Mouse (Mus musculus): Measurements from ENCODE around the gene Edc3. TPM values are rescaled to one million over a fixed set of nuclear protein-coding genes. Genes with fewer than 3 reads are reported as not detected.
"Not testable (repeated sequence)": the region's sequence is repeated elsewhere in the genome, so short reads cannot be mapped to it uniquely, and the experiment has no call there.

The Edc3 gene
- polyA plus RNA-seq, 1 experiment: 12.8 TPM

- Histone ChIP-seq H3K27ac (ENCODE audit: insufficient read depth, low read depth, low read length) (no peak overlapping the region), H3K4me1 (ENCODE audit: control insufficient read depth, insufficient read depth, low read length) (no peaks in the 10 kb centered on the region), H3K4me3 (ENCODE audit: insufficient read depth, low read length) (peak overlapping the region; percentile 27)
- TF ChIP-seq CTCF (IDR thresholded peaks at IDR 0.05; ENCODE audit: low read depth, low read length): no peak
- no peak for TF ChIP-seq POLR2A (IDR thresholded peaks at IDR 0.05; ENCODE audit: borderline replicate concordance, low read depth, low read length)
Observed at GRCm38 (mm10) chr9:57696380-57697285, 11.7 kb upstream of the Edc3 start.

DNA sequence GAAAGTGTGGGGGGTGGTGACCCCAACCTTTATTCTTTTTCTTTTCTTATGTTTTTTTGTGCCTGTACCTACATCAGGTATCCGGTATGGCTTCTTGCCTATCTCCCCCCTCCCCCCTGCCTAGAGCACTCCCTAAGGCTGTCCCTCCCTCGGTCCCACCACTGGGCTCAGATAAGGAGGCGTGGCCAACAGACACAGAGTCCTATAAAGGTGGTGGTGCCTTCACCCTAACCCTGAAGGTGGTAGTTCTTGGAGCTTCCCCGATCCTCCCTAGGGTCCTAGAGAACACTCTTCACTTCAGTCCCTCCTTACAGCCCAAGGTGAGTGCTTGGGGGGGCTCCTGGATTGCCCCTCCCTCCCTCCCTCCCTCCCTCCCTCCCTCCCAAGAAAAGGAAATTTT is 11.0 kb upstream of the Edc3 start:
- H3K4me3 ChIP-seq (ENCODE audit: insufficient read depth, low read length): no peak overlapping the region
- no peak for TF ChIP-seq CTCF (IDR thresholded peaks at IDR 0.05; ENCODE audit: low read depth, low read length)
- TF ChIP-seq POLR2A (IDR thresholded peaks at IDR 0.05; ENCODE audit: borderline replicate concordance, low read depth, low read length): no peak
- no peak overlapping the region for H3K27ac ChIP-seq (ENCODE audit: insufficient read depth, low read depth, low read length)
- no peaks in the 10 kb centered on the region for H3K4me1 ChIP-seq (ENCODE audit: control insufficient read depth, insufficient read depth, low read length)

GRCm38 (mm10) chr9:57698466-57699150 is 9.7 kb upstream of the Edc3 start:
- H3K4me1 ChIP-seq (ENCODE audit: control insufficient read depth, insufficient read depth, low read length): no peaks in the 10 kb centered on the region
- H3K27ac ChIP-seq (ENCODE audit: insufficient read depth, low read depth, low read length): no peak overlapping the region
- no peak overlapping the region for H3K4me3 ChIP-seq (ENCODE audit: insufficient read depth, low read length)
- no peak for TF ChIP-seq CTCF (IDR thresholded peaks at IDR 0.05; ENCODE audit: low read depth, low read length)
- TF ChIP-seq POLR2A (IDR thresholded peaks at IDR 0.05; ENCODE audit: borderline replicate concordance, low read depth, low read length): no peak

DNA sequence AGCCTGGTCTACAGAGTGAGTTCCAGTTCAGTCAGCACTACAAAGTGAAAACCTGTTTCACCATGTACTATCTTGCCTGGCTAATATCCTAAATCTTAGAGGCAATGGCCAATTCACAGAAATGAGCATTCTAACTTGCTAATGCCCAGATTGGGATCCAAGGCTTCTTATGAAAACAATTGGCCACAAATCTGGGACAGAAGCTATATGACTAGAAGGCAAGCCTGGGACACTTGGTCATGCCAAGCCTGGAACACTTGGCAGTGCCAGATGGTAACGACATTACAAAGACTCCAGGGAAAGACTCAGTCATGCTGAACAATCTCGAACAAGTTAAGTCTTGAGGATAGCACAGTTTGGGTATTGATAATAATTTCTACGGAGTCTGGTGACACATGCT is 1.8 kb upstream of the Edc3 start:
- no peak overlapping the region for H3K27ac ChIP-seq (ENCODE audit: insufficient read depth, low read depth, low read length)
- TF ChIP-seq POLR2A (IDR thresholded peaks at IDR 0.05; ENCODE audit: borderline replicate concordance, low read depth, low read length): no peak
- no peak overlapping the region for H3K4me3 ChIP-seq (ENCODE audit: insufficient read depth, low read length)
- H3K4me1 ChIP-seq (ENCODE audit: control insufficient read depth, insufficient read depth, low read length): peaks cover 2% of the 10 kb centered on the region

DNA sequence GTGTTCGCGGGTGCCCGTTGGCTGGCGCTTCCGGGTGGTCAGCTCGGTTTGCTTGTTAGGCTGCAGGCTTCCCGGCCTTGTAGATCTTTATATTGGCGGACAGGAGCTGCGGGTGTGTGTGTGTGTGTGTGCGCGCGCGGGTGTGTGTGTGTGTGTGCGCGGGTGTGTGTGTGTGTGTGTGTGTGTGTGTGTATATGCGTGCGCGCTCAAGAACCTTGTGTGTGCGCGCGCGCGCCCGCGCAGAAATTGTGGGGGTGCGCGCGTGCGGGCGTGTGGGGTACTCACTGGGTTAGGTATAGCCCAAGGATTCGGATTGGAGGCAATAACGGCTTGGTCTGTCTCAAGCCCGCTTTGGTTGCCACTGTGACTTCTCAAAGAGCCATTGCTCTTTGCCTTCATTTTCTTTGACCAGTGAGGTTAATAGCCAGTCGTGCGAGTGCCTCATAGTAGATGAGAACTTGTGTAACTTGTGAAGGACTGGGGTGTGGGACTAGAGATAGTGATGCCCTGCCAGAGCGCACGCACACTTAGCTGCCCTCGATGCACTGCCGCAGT is 457 bp downstream of the Edc3 start:
- H3K4me3 ChIP-seq (ENCODE audit: insufficient read depth, low read length): peak overlapping the region; percentile 88
- peak overlapping the region; percentile 29 for H3K27ac ChIP-seq (ENCODE audit: insufficient read depth, low read depth, low read length)
- TF ChIP-seq POLR2A (IDR thresholded peaks at IDR 0.05; ENCODE audit: borderline replicate concordance, low read depth, low read length) (no peak), CTCF (IDR thresholded peaks at IDR 0.05; ENCODE audit: low read depth, low read length) (no peak)
- peaks cover 2% of the 10 kb centered on the region for H3K4me1 ChIP-seq (ENCODE audit: control insufficient read depth, insufficient read depth, low read length)

DNA sequence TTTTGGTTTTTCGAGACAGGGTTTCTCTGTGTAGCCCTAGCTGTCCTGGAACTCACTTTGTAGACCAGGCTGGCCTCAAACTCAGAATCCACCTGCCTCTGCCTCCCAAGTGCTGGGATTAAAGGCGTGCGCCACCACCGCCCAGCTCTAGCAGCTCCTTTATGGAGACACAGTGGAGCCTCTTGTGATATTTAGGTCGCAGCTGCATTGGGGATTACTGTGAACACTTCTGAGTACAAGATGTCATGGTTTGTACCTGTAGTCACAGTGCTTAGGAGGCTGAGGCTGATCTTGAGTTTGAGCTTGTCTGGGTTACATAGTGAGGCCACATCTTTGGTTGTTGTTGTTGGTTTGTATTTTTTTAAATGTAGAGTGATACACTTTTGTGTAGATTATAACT is 1.9 kb downstream of the Edc3 start:
- not testable (repeated sequence) for H3K4me1 ChIP-seq (ENCODE audit: control insufficient read depth, insufficient read depth, low read length); H3K4me3 ChIP-seq (ENCODE audit: insufficient read depth, low read length); H3K27ac ChIP-seq (ENCODE audit: insufficient read depth, low read depth, low read length)

DNA sequence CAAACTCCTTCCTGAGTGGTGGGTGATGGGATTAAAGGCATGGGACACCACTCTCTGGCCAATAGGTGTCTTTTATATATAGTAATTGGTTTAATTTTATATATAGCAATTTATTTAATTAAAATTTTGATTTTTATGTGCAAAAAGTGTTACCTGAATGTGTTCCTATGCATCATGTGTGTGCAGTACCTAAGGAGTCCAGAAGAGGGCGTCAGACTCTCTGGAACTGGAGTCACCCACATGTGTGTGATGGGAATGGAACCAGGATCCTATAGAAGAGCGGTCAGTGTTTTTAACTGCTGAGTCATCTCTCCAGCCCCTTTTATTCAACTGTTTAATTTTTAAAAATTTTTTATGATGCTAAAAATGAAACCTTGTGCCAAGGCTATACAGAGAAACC is 3.9 kb downstream of the Edc3 start:
- TF ChIP-seq CTCF (IDR thresholded peaks at IDR 0.05; ENCODE audit: low read depth, low read length): no peak
- no peak for TF ChIP-seq POLR2A (IDR thresholded peaks at IDR 0.05; ENCODE audit: borderline replicate concordance, low read depth, low read length)

DNA sequence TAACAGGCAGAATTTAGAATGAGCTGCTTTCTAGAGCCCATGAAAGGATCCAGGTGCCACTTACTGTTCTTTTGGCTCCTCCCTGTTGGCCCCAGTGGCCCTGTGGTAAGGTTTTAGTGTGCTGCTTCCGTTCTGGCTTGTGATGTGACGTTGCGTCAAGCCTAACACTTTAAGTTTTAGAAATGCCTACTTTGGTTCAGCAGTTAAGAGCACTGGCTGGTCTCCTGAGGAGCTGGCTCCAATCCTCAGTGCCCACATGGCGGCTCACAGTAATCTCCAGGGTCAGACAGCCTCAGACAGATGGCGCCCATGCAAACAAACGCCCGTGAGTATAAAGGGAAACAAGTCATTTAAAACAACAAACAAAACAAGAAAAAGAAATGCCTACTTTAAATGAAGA is 10.1 kb downstream of the Edc3 start:
- Histone ChIP-seq H3K4me3 (ENCODE audit: insufficient read depth, low read length) (no peak overlapping the region), H3K4me1 (ENCODE audit: control insufficient read depth, insufficient read depth, low read length) (peaks cover 8% of the 10 kb centered on the region), H3K27ac (ENCODE audit: insufficient read depth, low read depth, low read length) (no peak overlapping the region)
- TF ChIP-seq CTCF (IDR thresholded peaks at IDR 0.05; ENCODE audit: low read depth, low read length): no peak
- TF ChIP-seq POLR2A (IDR thresholded peaks at IDR 0.05; ENCODE audit: borderline replicate concordance, low read depth, low read length): no peak

More for the DNA sequence above, 3.9 kb downstream of the Edc3 start:
- Histone ChIP-seq H3K4me1 (ENCODE audit: control insufficient read depth, insufficient read depth, low read length) (peaks cover 2% of the 10 kb centered on the region), H3K27ac (ENCODE audit: insufficient read depth, low read depth, low read length) (no peak overlapping the region), H3K4me3 (ENCODE audit: insufficient read depth, low read length) (no peak overlapping the region)

DNA sequence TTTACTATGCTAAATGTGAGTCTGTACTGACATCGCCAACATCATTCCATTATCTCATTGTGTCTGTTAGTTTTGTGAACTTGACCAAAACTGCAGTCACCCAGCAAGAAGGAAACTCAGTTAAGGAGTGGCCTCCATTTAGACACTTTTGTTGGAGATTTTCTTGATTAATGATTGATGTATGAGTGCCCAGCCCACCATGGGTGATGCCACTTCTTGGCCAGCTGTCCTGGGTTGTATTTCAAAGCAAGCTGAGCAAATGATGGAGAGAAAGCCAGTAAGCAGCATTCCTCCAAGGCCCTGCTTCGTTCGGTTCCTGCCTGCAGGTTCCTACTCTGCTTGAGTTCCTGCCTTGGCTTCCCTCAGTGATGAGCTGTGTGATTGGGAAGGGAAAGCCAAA is 12.4 kb downstream of the Edc3 start:
- TF ChIP-seq CTCF (IDR thresholded peaks at IDR 0.05; ENCODE audit: low read depth, low read length): 0 out of 2 replicates have a peak, but pooled peaks have one; percentile 12
- TF ChIP-seq POLR2A (IDR thresholded peaks at IDR 0.05; ENCODE audit: borderline replicate concordance, low read depth, low read length): no peak
- Histone ChIP-seq H3K4me1 (ENCODE audit: control insufficient read depth, insufficient read depth, low read length) (peaks cover 13% of the 10 kb centered on the region), H3K4me3 (ENCODE audit: insufficient read depth, low read length) (no peak overlapping the region), H3K27ac (ENCODE audit: insufficient read depth, low read depth, low read length) (no peak overlapping the region)

GRCm38 (mm10) chr9:57722371-57722770 is 14.0 kb downstream of the Edc3 start:
- no peak overlapping the region for H3K27ac ChIP-seq (ENCODE audit: insufficient read depth, low read depth, low read length)
- TF ChIP-seq CTCF (IDR thresholded peaks at IDR 0.05; ENCODE audit: low read depth, low read length) (no peak), POLR2A (IDR thresholded peaks at IDR 0.05; ENCODE audit: borderline replicate concordance, low read depth, low read length) (no peak)

More at GRCm38 (mm10) chr9:57722371-57722770, 14.0 kb downstream of the Edc3 start:
- Histone ChIP-seq H3K4me3 (ENCODE audit: insufficient read depth, low read length) (no peak overlapping the region), H3K4me1 (ENCODE audit: control insufficient read depth, insufficient read depth, low read length) (peaks cover 13% of the 10 kb centered on the region)
